15 mouse cellular contexts compared by ENCODE assay signal in genomic region chr14:25422946-25423345, GRCm38 (mm10).
"Had no signal": no experiment of that assay in that cellular context is flagged by ENCODE, and none has a peak within 500 bp of the region (broad histone marks: within the 10 kb centered on the region; RNA-seq: fewer than 3 reads in every experiment).

No protein-coding gene starts in this region.

- H3K27me3 ChIP-seq: limb, embryonic 13.5 days had no signal

- DNase-seq: kidney, adult 2 months; kidney, postnatal 36 days; layer of hippocampus, postnatal 36 days; liver; lung, adult 18-20 months; lung, postnatal 14 days; midbrain, embryonic 14.5 days; thymus, adult 18-20 months had no signal

- H3K9me3 ChIP-seq: limb, embryonic 10.5 days; limb, embryonic 13.5 days; liver, embryonic 12.5 days; liver, embryonic 15.5 days had no signal

- H3K36me3 ChIP-seq: limb, embryonic 10.5 days; limb, embryonic 13.5 days; liver, embryonic 12.5 days; liver, embryonic 15.5 days had no signal

- H3K27ac ChIP-seq: kidney, postnatal 0 days; left cerebral cortex, adult 2 months; limb, embryonic 10.5 days; limb, embryonic 13.5 days; liver, embryonic 12.5 days; liver, embryonic 15.5 days; macrophage had no signal

- H3K4me2 ChIP-seq: limb, embryonic 13.5 days; liver, embryonic 15.5 days had no signal

- H3K4me3 ChIP-seq: left cerebral cortex, adult 2 months; limb, embryonic 10.5 days; limb, embryonic 13.5 days; liver, embryonic 12.5 days; liver, embryonic 15.5 days had no signal

- H3K9ac ChIP-seq: limb, embryonic 13.5 days; liver, embryonic 12.5 days; liver, embryonic 15.5 days had no signal
